Mouse (Mus musculus) hindbrain, embryonic 11.5 days (tissue): ENCODE measurements around the gene Olfr975. TPM values are rescaled to one million over a fixed set of nuclear protein-coding genes. Genes with fewer than 3 reads are reported as not detected.

ENCODE experiments used
- ATAC-seq: fragments of 200-750 bp; cut with Nextera tagmentation; 2 replicates; pipeline ENCODE4 v1.8.0; 2017; ENCODE audit warnings: mild to moderate bottlenecking, moderate TSS enrichment, moderate library complexity; ENCODE audit not compliant: low FRiP score
- DNase-seq: peaks from one replicate; pipeline ENCODE4 v3.0.0-alpha.2; 2015; ENCODE audit warnings: low spot score
- H3K27ac ChIP-seq: fragments of 300-500 bp; sonication (generic); 2 replicates; pipeline ENCODE4 v1.5.1; 2014; ENCODE audit warnings: mild to moderate bottlenecking, low read depth, low read length
- H3K27me3 ChIP-seq: fragments of 300-500 bp; sonication (generic); 2 replicates; pipeline ENCODE4 v1.6.1; 2014; ENCODE audit warnings: mild to moderate bottlenecking, low read length, moderate library complexity, mixed read lengths; ENCODE audit not compliant: control insufficient read depth, insufficient read depth
- H3K36me3 ChIP-seq: fragments of 300-500 bp; sonication (generic); 2 replicates; pipeline ENCODE4 v1.6.1; 2014; ENCODE audit warnings: mild to moderate bottlenecking, low read length, moderate library complexity, mixed read lengths; ENCODE audit not compliant: control insufficient read depth, insufficient read depth
- H3K4me1 ChIP-seq: fragments of 300-500 bp; sonication (generic); replicated peaks from 2 replicates; pipeline ENCODE4 v1.6.1; 2014; ENCODE audit warnings: low read length, mixed read lengths; ENCODE audit not compliant: control insufficient read depth, insufficient read depth
- H3K4me2 ChIP-seq: fragments of 300-500 bp; sonication (generic); replicated peaks from 2 replicates; pipeline ENCODE4 v1.6.1; 2014; ENCODE audit warnings: mild to moderate bottlenecking, low read depth, low read length
- H3K4me3 ChIP-seq: fragments of 300-500 bp; sonication (generic); 2 replicates; pipeline ENCODE4 v1.5.1; 2014; ENCODE audit warnings: low read depth, low read length
- H3K9ac ChIP-seq: fragments of 300-500 bp; sonication (generic); 2 replicates; pipeline ENCODE4 v1.6.1; 2014; ENCODE audit warnings: low read depth, low read length
- H3K9me3 ChIP-seq: fragments of 300-500 bp; sonication (generic); 2 replicates; pipeline ENCODE4 v1.6.1; 2016; ENCODE audit warnings: low read length; ENCODE audit not compliant: control insufficient read depth
- WGBS: fragments of 180-500 bp; shearing (Covaris S2); extraction: QIAGEN DNeasy Blood & Tissue Kit; methylation state at CpG from one replicate; pipeline ENCODE4 v1.1.7; 2014; 5-methylcytosine and 5-hydroxymethylcytosine counted together
- polyA plus RNA-seq: library from polyadenylated mRNA; unstranded; fragments of >200 nt; fragmentation: Nextera tagmentation; extraction: Ambion mirVana; gene quantifications from 2 replicates; pipeline ENCODE4 v1.2.1, GENCODE M21; 2014

Gene Olfr975
- polyA plus RNA-seq, 1 experiment from 2014 or later, result not detected

- Histone ChIP-seq H3K9me3 (no peaks in the 10 kb centered on the region), H3K27ac (no peak within 1 kb of the TSS), H3K4me1 (no peaks in the 10 kb centered on the region), H3K4me3 (no peak within 1 kb of the TSS), H3K9ac (no peak within 1 kb of the TSS), H3K4me2 (no peak within 1 kb of the TSS), H3K36me3 (no peaks in the 10 kb centered on the region), H3K27me3 (no peaks in the 10 kb centered on the region)
- WGBS, result 81% methylated on average over 2 of the region's 2 CpGs
- DNase-seq (no peak), ATAC-seq (no peak)
Observed at GRCm38 (mm10) chr9:39907036-39907435, 44.8 kb downstream of the Olfr975 start, which contains the start of gene Olfr229. Gene Olfr229, plus strand, starts transcription at chr9:39907336.

- WGBS, result 86% methylated on average over 6 of the region's 6 CpGs
- H3K9ac ChIP-seq, result no peak overlapping the region
- H3K4me1 ChIP-seq, result no peaks in the 10 kb centered on the region
- no peak for DNase-seq
- H3K4me2 ChIP-seq, result no peak overlapping the region
- no peaks in the 10 kb centered on the region for H3K9me3 ChIP-seq
- no peaks in the 10 kb centered on the region for H3K27me3 ChIP-seq
- no peaks in the 10 kb centered on the region for H3K36me3 ChIP-seq
- H3K4me3 ChIP-seq, result no peak overlapping the region
- no peak overlapping the region for H3K27ac ChIP-seq
- no peak for ATAC-seq
Observed at GRCm38 (mm10) chr9:39905106-39905505, 46.7 kb downstream of the Olfr975 start.

Other genes with a start within 250 kb of the Olfr975 start
- not detected in 2 replicates for gene Olfr149, start 244.9 kb downstream of the Olfr975 start, polyA plus RNA-seq
- not detected in 2 replicates for gene Olfr965, start 240.7 kb downstream of the Olfr975 start, polyA plus RNA-seq
- not detected in 2 replicates for gene Olfr150, start 221.1 kb downstream of the Olfr975 start, polyA plus RNA-seq
- not detected in 2 replicates for gene Olfr967, start 205.8 kb downstream of the Olfr975 start, polyA plus RNA-seq
- gene Olfr968, start 168.8 kb downstream of the Olfr975 start, polyA plus RNA-seq, result not detected in 2 replicates
- gene Olfr969, start 161.1 kb downstream of the Olfr975 start, polyA plus RNA-seq, result not detected in 2 replicates
- not detected in 2 replicates for gene Olfr970, start 143.2 kb downstream of the Olfr975 start, polyA plus RNA-seq
- gene Olfr971, start 115.2 kb downstream of the Olfr975 start, polyA plus RNA-seq, result not detected in 2 replicates
- gene Olfr972, start 85.6 kb downstream of the Olfr975 start, polyA plus RNA-seq, result not detected in 2 replicates
- not detected in 2 replicates for gene Olfr229, start 44.7 kb downstream of the Olfr975 start, polyA plus RNA-seq
- gene Olfr974, start 14.5 kb downstream of the Olfr975 start, polyA plus RNA-seq, result not detected in 2 replicates
- not detected in 2 replicates for gene Olfr976, start 9.1 kb upstream of the Olfr975 start, polyA plus RNA-seq
- not detected in 2 replicates for gene Olfr978, start 40.1 kb upstream of the Olfr975 start, polyA plus RNA-seq
- gene Olfr979, start 51.4 kb upstream of the Olfr975 start, polyA plus RNA-seq, result not detected in 2 replicates
- not detected in 2 replicates for gene Olfr980, start 57.5 kb upstream of the Olfr975 start, polyA plus RNA-seq
- not detected in 2 replicates for gene Olfr981, start 69.4 kb upstream of the Olfr975 start, polyA plus RNA-seq
- gene Olfr982, start 121.8 kb upstream of the Olfr975 start, polyA plus RNA-seq, result not detected in 2 replicates
- not detected in 2 replicates for gene Olfr983, start 141.5 kb upstream of the Olfr975 start, polyA plus RNA-seq
- gene Olfr984, start 162.2 kb upstream of the Olfr975 start, polyA plus RNA-seq, result not detected in 2 replicates
- gene Olfr985, start 178.1 kb upstream of the Olfr975 start, polyA plus RNA-seq, result not detected in 2 replicates
- not detected in 2 replicates for gene Tmem225, start 196.1 kb upstream of the Olfr975 start, polyA plus RNA-seq
- gene Olfr986, start 228.9 kb upstream of the Olfr975 start, polyA plus RNA-seq, result not detected in 2 replicates
- gene Zfp202, start 240.3 kb upstream of the Olfr975 start, polyA plus RNA-seq, result 5.6 and 8.6 TPM in 2 replicates